Mouse (Mus musculus) macrophage (primary cell): Measurements from ENCODE around the gene Palm. TPM values are rescaled to one million over a fixed set of nuclear protein-coding genes. Genes with fewer than 3 reads are reported as not detected.

Experiments used
- H3K27ac ChIP-seq: fragments of 350-480 bp; formaldehyde crosslinking; 2 replicates; pipeline ENCODE4 v1.9.0; 2021
- H3K36me3 ChIP-seq: fragments of 350-480 bp; formaldehyde crosslinking; 2 replicates; pipeline ENCODE4 v1.9.0; 2021; ENCODE audit errors: inconsistent target
- H3K4me3 ChIP-seq: fragments of 350-480 bp; formaldehyde crosslinking; 2 replicates; pipeline ENCODE4 v1.9.0; 2021; ENCODE audit errors: inconsistent target
- H3K79me2 ChIP-seq: fragments of 350-480 bp; formaldehyde crosslinking; 2 replicates; pipeline ENCODE4 v1.9.0; 2021; ENCODE audit errors: inconsistent target
- WGBS: methylation state at CpG from one replicate; pipeline ENCODE4 v1.1.7; 2026; ENCODE audit warnings: inconsistent platforms; ENCODE audit not compliant: missing documents; 5-methylcytosine and 5-hydroxymethylcytosine counted together
- polyA plus RNA-seq: library from polyadenylated mRNA; stranded (reverse); fragments of 250-400 nt; gene quantifications from 3 replicates; pipeline ENCODE4 v1.2.4, GENCODE M21; 2018; ENCODE audit warnings: inconsistent platforms

Gene Palm
- polyA plus RNA-seq, 1 experiment from 2014 or later: 1.3 TPM

GRCm38 (mm10) chr10:79780664-79781015, 12.7 kb upstream of the Palm start:
- WGBS: 2% methylated on average over 13 of the region's 13 CpGs
- H3K79me2 ChIP-seq: no peaks in the 10 kb centered on the region
- no peaks in the 10 kb centered on the region for H3K36me3 ChIP-seq
- H3K27ac ChIP-seq: no peak overlapping the region
- peak overlapping the region; percentile 22 for H3K4me3 ChIP-seq

- 39% methylated on average over 21 of the region's 21 CpGs for WGBS
- Histone ChIP-seq H3K36me3 (no peaks in the 10 kb centered on the region), H3K4me3 (peak overlapping the region; percentile 22), H3K79me2 (no peaks in the 10 kb centered on the region), H3K27ac (no peak overlapping the region)
These were observed 12.2 kb upstream of the Palm start for GRCm38 (mm10) chr10:79781139-79781538.

- 91% methylated on average over 5 of the region's 5 CpGs for WGBS
- Histone ChIP-seq H3K36me3 (no peaks in the 10 kb centered on the region), H3K79me2 (no peaks in the 10 kb centered on the region), H3K27ac (no peak overlapping the region), H3K4me3 (no peak overlapping the region)
These were observed 11.4 kb upstream of the Palm start for GRCm38 (mm10) chr10:79781956-79782355.

GRCm38 (mm10) chr10:79783050-79783449, 10.3 kb upstream of the Palm start:
- H3K27ac ChIP-seq: no peak overlapping the region
- no peaks in the 10 kb centered on the region for H3K36me3 ChIP-seq
- no peaks in the 10 kb centered on the region for H3K79me2 ChIP-seq
- 76% methylated on average over 7 of the region's 7 CpGs for WGBS
- H3K4me3 ChIP-seq: no peak overlapping the region

GRCm38 (mm10) chr10:79783920-79784800, 9.2 kb upstream of the Palm start:
- 82% methylated on average over 27 of the region's 27 CpGs for WGBS
- H3K27ac ChIP-seq: no peak overlapping the region

GRCm38 (mm10) chr10:79788386-79789158, 4.8 kb upstream of the Palm start:
- Histone ChIP-seq H3K27ac (no peak overlapping the region), H3K79me2 (no peaks in the 10 kb centered on the region), H3K4me3 (no peak overlapping the region), H3K36me3 (no peaks in the 10 kb centered on the region)
- WGBS: 4% methylated on average over 7 of the region's 7 CpGs

More at GRCm38 (mm10) chr10:79783920-79784800, 9.2 kb upstream of the Palm start:
- H3K4me3 ChIP-seq: no peak overlapping the region
- no peaks in the 10 kb centered on the region for H3K79me2 ChIP-seq
- H3K36me3 ChIP-seq: no peaks in the 10 kb centered on the region

GRCm38 (mm10) chr10:79789581-79789980, 3.8 kb upstream of the Palm start:
- 96% methylated on average over 2 of the region's 2 CpGs for WGBS
- H3K4me3 ChIP-seq: no peak overlapping the region
- no peaks in the 10 kb centered on the region for H3K79me2 ChIP-seq
- no peak overlapping the region for H3K27ac ChIP-seq
- no peaks in the 10 kb centered on the region for H3K36me3 ChIP-seq

GRCm38 (mm10) chr10:79790861-79791260, 2.5 kb upstream of the Palm start, which contains the start of gene Prss57:
Prss57 (minus strand) TSS chr10:79790961.
- Histone ChIP-seq H3K36me3 (no peaks in the 10 kb centered on the region), H3K4me3 (no peak within 1 kb of the TSS), H3K79me2 (no peaks in the 10 kb centered on the region), H3K27ac (no peak within 1 kb of the TSS)
- WGBS: 65% methylated on average over 4 of the region's 4 CpGs

GRCm38 (mm10) chr10:79792339-79793040, 882 bp upstream of the Palm start:
- H3K27ac ChIP-seq: no peak overlapping the region
- no peaks in the 10 kb centered on the region for H3K79me2 ChIP-seq
- no peak overlapping the region for H3K4me3 ChIP-seq
- H3K36me3 ChIP-seq: no peaks in the 10 kb centered on the region
- WGBS: 89% methylated on average over 5 of the region's 5 CpGs

- no peaks in the 10 kb centered on the region for H3K36me3 ChIP-seq
- H3K4me3 ChIP-seq: peak overlapping the region; percentile 23
- H3K27ac ChIP-seq: no peak overlapping the region
- 19% methylated on average over 36 of the region's 38 CpGs for WGBS
- H3K79me2 ChIP-seq: no peaks in the 10 kb centered on the region
These were observed 542 bp downstream of the Palm start for GRCm38 (mm10) chr10:79793738-79794490.

GRCm38 (mm10) chr10:79794491-79794931, 1.1 kb downstream of the Palm start:
- no peak overlapping the region for H3K27ac ChIP-seq
- 67% methylated on average over 10 of the region's 10 CpGs for WGBS
- H3K4me3 ChIP-seq: no peak overlapping the region
- no peaks in the 10 kb centered on the region for H3K36me3 ChIP-seq
- no peaks in the 10 kb centered on the region for H3K79me2 ChIP-seq

- 95% methylated on average over 3 of the region's 3 CpGs for WGBS
- H3K27ac ChIP-seq: no peak overlapping the region
- no peaks in the 10 kb centered on the region for H3K36me3 ChIP-seq
- H3K4me3 ChIP-seq: no peak overlapping the region
- no peaks in the 10 kb centered on the region for H3K79me2 ChIP-seq
These were observed 2.5 kb downstream of the Palm start for GRCm38 (mm10) chr10:79795905-79796304.

GRCm38 (mm10) chr10:79797326-79797725, 4.0 kb downstream of the Palm start:
- Histone ChIP-seq H3K4me3 (no peak overlapping the region), H3K36me3 (no peaks in the 10 kb centered on the region), H3K27ac (no peak overlapping the region), H3K79me2 (no peaks in the 10 kb centered on the region)
- WGBS: 71% methylated on average over 15 of the region's 15 CpGs
